Mouse (Mus musculus): ENCODE data around the gene Fmr1nb.
A peak's percentile ranks its signal among the peaks of the same experiment; 100 is the strongest.
"Not testable (repeated sequence)": the region's sequence is repeated elsewhere in the genome, so short reads cannot be mapped to it uniquely, and the experiment has no call there.

The Fmr1nb gene

DNA sequence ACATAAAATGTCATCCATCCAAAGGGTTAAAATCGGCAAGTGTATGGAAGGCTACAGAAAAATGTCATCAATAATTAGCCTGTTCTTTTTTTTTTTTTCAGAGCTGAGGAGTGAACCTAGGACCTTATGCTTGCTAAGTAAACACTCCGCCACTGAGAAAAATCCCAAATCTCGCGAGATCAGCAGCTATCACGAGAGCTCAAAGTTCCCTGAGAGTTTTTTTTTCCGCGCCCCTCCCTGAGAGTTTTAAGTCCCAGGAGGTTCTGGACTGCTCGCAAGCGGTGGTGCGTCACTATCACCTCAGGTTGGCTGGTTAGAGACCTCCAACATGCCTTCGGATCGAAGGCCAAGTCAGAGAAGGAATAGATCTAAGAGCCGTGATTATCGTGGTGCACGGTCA lies at the start of gene Fmr1nb:
TSS of gene Fmr1nb (plus strand) at position 234 of the 400 bp plus-strand sequence.
- no peak for DNase-seq (ENCODE audit: low spot score)

DNA sequence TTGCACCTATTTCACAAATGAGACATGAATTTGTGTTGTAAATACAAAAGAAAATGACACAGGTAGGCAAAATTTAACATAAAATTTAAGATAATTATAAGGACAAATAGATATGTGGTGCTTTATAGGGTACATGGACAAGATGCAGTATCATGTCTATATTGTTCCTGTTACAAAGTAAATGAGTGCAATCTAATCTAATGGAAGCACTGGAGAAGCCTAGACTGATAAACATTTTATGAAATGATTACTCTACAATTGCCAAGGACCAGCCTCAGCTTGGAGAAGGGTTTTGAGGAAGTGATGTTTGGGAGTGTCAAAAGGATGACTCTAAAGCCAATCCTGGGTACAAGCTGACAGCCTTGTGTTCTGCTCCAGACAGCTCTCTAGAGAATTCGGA lies 24.7 kb upstream of the Fmr1nb start:
- no peak for DNase-seq (ENCODE audit: low spot score)

DNA sequence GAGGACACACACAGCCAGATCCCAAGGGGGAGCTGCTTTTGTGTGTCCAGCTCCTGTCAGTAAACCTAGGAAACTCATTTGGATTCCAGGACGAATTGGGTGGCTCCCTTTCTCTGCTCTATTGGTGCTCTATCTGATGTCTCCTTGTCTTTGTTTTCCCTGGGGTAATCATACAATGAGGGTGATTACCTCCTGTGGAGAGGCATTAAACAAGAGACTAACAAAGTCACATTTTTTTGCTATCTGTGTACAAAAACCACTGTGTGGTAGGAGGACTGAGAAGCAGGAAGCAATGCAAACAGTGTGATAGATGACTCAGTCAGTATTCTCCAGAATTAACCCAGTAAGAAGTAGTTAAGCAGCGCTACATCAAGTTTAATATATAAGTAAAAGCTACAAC lies 21.6 kb upstream of the Fmr1nb start:
- DNase-seq (ENCODE audit: low spot score) = no peak

DNA sequence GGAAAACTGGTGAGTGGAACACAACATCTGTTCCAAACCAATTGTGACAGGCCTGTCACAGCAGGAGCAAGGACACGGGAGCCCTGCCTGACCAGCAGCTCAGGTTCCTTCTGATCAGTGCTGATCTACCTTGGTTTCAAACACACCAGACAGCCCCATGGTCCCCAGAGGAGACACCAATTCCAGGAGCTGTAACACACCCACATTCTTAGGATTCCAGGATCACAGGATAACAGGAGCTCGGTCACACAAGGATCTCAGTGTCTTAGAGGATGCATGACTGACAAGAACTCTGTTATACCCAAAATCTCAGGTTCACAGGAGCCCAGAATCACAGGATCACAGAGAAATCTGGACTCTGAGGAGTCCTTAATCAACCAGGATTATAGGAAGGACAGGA lies 58.8 kb downstream of the Fmr1nb start:
- not testable (repeated sequence) for DNase-seq (ENCODE audit: low spot score)

DNA sequence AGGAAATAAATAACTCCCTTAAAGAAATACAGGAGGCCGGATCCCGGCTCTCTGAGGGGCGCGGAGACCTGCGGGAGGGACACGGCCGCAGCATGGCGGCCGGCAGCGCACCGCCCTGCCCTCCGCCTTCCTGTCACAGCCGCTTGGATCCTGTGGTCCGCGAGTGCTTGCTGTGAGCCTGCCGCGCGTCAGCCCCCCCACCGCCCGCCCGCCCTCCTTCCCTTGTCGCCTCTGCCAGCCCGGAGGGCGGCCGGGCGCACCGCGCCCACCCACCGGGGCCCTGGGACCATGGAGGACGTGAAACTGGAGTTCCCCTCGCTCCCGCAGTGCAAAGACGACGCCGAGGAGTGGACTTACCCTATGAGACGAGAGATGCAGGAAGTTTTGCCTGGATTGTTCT lies 59.4 kb downstream of the Fmr1nb start, which contains the start of gene Gm14698:
TSS of gene Gm14698 (plus strand) at position 35 of the 400 bp plus-strand sequence.
- not testable (repeated sequence) for DNase-seq (ENCODE audit: low spot score)

DNA sequence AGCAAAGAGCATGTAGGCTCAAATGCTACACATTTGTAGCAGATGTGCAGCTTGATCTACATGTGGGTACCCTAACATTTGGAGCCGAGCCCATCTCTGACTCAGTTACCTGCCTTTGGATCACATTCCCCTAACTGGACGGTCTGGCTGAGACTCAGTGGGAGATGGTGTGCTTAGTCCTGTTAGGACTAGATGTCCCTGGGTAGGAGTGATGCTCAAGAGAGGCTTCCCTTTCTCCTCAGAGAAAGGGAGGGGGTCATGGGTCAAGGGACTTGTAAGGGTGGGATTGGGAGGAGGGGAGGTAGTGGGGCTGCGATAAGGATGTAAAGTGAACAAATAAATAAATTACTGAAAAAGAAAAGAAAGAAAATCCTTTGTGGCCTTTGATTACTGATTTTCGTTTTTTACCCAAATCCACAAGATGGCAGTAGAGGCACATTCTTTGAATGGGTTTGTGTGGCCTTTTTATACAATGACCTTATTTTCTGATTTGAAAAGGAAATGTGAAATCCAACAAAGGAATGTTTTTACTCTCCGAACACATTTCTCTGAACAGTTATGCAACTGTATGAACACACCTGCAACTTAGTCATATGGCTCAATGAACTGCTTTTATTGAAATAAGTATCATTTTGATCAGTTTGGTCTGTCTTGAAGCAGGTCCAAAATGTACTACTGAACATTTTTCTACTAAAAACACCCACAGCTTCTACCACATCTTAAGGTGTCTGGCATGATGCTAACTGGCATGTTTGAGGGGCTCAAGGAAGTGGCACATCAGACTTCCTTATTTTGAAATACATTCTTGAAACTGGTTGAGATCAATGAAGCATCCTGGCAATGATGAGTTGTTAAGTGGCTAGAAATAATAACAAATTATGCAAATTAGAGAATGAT lies 78.2 kb downstream of the Fmr1nb start:
- DNase-seq (ENCODE audit: low spot score) = peak; percentile 50

Data from adipocyte (in vitro differentiated cells).